ENCODE assay signal across 21 mouse cellular contexts in genomic region chr4:4783686-4783957, GRCm38 (mm10).
"Had no signal": no experiment of that assay in that cellular context is flagged by ENCODE, and none has a peak within 500 bp of the region (broad histone marks: within the 10 kb centered on the region; RNA-seq: fewer than 3 reads in every experiment).

No protein-coding gene starts in this region.

- H3K27me3 ChIP-seq: intestine, embryonic 15.5 days; limb, embryonic 12.5 days; limb, embryonic 15.5 days; midbrain, embryonic 12.5 days; midbrain, embryonic 15.5 days; neural tube, embryonic 12.5 days; stomach, embryonic 15.5 days had no signal

- ATAC-seq: midbrain, embryonic 15.5 days had no signal

- H3K4me2 ChIP-seq: intestine, embryonic 15.5 days; limb, embryonic 12.5 days; limb, embryonic 15.5 days; midbrain, embryonic 12.5 days; midbrain, embryonic 15.5 days; neural tube, embryonic 12.5 days; stomach, embryonic 15.5 days had no signal

- H3K4me1 ChIP-seq: intestine, embryonic 15.5 days; limb, embryonic 12.5 days; limb, embryonic 15.5 days; midbrain, embryonic 12.5 days; midbrain, embryonic 15.5 days; neural tube, embryonic 12.5 days; stomach, embryonic 15.5 days had no signal

- H3K9ac ChIP-seq: intestine, embryonic 15.5 days; limb, embryonic 12.5 days; limb, embryonic 15.5 days; midbrain, embryonic 12.5 days; midbrain, embryonic 15.5 days; neural tube, embryonic 12.5 days; stomach, embryonic 15.5 days had no signal

- DNase-seq: kidney, adult 18-20 months; kidney, adult 9 months; kidney, postnatal 14 days; kidney, postnatal 4 days; left cerebral cortex, postnatal 4 days; lung, adult 2 months; lung, postnatal 14 days; lung, postnatal 4 days; retina, postnatal 1 day; right cerebral cortex, postnatal 25 days; spleen, adult 18-20 months; thymus, adult 2 months; thymus, postnatal 14 days; thymus, postnatal 4 days had no signal

- H3K4me3 ChIP-seq: intestine, embryonic 15.5 days; limb, embryonic 12.5 days; limb, embryonic 15.5 days; midbrain, embryonic 12.5 days; midbrain, embryonic 15.5 days; neural tube, embryonic 12.5 days; stomach, embryonic 15.5 days had no signal

- H3K27ac ChIP-seq: intestine, embryonic 15.5 days; limb, embryonic 12.5 days; limb, embryonic 15.5 days; midbrain, embryonic 12.5 days; midbrain, embryonic 15.5 days; neural tube, embryonic 12.5 days; stomach, embryonic 15.5 days had no signal

- H3K9me3 ChIP-seq: intestine, embryonic 15.5 days; limb, embryonic 15.5 days; midbrain, embryonic 15.5 days; stomach, embryonic 15.5 days had no signal
